Mouse (Mus musculus): ENCODE measurements at regions not wholly inside any gene's neighbourhood (a gene's known extent, or its start where the extent isn't known, plus 50 kb on each side); places are given as distances from the start of the nearest gene placed in this dataset.
A peak's percentile ranks its signal among the peaks of the same experiment; 100 is the strongest.

GRCm38 (mm10) chr14:113566885-113567284 lies 252.5 kb downstream of the Tpm3-rs7 start:
- no peak for DNase-seq (ENCODE audit: low spot score)

DNA sequence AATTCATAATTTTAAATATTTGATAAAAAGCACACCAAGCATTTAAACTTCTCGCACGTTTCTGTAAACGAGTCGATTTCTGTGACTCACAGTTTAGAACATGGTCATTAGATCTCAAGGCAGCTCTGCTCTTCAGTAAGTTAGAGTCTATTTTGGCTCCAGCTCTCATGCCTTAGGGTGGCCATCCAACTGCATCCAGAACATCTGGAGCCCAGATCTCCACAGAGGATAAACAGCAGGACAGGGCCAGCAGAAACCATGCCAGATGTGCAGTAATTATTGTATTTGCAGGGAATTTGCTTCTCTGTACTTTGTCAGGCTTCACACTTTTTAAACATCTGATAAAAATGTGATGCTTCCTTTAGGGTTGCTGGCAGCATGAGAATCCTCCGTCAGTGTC lies 276.4 kb downstream of the Tpm3-rs7 start:
- DNase-seq (ENCODE audit: low spot score): peak; percentile 2

GRCm38 (mm10) chr14:113627115-113627514 lies 312.7 kb downstream of the Tpm3-rs7 start:
- DNase-seq (ENCODE audit: low spot score): no peak

- DNase-seq (ENCODE audit: low spot score): no peak
Measured at GRCm38 (mm10) chr14:113651296-113651695, 336.9 kb downstream of the Tpm3-rs7 start.

GRCm38 (mm10) chr14:113656864-113657263 lies 342.5 kb downstream of the Tpm3-rs7 start:
- no peak for DNase-seq (ENCODE audit: low spot score)

GRCm38 (mm10) chr14:113668660-113669059 lies 354.3 kb downstream of the Tpm3-rs7 start:
- DNase-seq (ENCODE audit: low spot score): no peak

DNA sequence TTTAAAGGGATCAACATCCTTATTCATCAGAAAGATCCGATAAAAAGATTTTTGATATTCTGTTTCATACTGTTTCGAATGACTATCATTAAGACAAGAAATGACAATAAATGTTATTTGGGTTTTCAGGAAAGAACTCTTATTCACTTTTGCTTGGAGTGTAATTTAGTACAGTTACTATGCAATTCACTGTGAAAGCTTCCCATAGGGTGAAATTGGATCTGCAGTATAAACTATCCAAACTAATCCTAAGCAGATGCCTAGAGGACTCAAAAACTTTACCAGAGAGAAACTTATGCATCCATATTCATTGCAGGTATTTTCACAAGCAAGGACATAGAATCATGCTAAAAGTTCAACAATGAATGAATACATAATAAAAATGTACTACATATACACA lies 355.0 kb downstream of the Tpm3-rs7 start:
- no peak for DNase-seq (ENCODE audit: low spot score)

DNA sequence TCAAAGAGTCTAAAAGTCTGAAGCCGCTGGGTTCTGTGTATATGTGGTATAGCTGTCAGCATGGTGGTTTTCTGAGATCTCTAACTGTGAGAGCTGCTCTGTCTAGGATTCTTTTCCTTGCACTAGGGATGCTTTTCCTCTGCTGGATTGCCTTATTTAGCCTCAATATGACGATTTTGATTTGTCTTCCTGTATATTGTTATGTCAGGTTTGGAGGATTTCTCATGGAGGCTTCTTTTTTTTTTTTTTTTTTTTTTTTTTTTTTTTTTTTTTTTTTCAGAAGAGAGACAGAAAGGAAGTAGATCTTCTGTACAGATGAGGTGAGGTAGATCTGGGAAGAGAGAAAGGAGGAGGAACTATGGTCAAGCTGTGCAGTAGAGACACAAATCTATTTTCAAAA lies 396.5 kb downstream of the Tpm3-rs7 start:
- DNase-seq (ENCODE audit: low spot score): no peak

All from gastrocnemius, adult 18-20 months (tissue).